Mouse (Mus musculus): ENCODE measurements at regions not wholly inside any gene's neighbourhood (a gene's known extent, or its start where the extent isn't known, plus 50 kb on each side); places are given as distances from the start of the nearest gene placed in this dataset.
"Not testable (repeated sequence)": the region's sequence is repeated elsewhere in the genome, so short reads cannot be mapped to it uniquely, and the experiment has no call there.

DNA sequence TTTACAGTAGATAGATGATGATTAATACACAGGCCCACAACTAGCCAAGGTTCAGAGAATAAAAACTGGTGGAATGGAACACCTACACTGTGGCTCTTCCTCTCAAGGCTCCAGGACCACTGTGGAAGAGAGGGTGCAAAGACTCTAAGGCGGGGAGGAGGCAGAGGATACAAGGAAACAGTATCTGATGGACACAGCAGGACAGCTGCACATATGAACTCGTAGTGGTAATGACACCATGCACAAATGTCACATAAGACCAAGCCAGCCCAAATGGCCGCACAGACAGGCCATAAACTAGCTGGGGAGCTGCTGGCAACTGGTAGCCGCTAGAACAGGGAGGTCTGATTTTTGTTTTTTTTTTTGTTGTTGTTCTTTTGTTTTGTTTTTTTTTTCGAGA is 197.0 kb upstream of the Serp2 start:
- no peak for DNase-seq (ENCODE audit: low spot score)

DNA sequence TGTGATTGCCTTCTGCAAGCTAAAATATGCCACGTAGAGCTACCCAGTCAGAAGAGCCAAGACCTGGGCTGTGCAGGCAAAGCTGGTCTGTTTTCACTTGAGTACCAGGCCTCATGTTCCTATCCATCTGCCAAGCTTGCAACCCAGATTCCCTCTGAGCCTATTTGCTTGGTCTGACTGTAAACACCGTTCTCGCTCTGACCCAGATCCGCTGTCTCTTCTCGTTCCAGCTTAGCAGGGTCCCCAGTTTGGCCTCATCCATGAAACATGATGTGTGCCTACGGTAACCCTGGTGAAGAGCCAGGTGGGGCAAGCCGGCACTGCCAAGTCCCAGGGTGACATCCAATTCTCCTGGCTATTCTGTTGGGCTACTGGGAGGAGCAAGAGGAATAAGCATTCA is 192.5 kb upstream of the Serp2 start:
- no peak for DNase-seq (ENCODE audit: low spot score)

DNA sequence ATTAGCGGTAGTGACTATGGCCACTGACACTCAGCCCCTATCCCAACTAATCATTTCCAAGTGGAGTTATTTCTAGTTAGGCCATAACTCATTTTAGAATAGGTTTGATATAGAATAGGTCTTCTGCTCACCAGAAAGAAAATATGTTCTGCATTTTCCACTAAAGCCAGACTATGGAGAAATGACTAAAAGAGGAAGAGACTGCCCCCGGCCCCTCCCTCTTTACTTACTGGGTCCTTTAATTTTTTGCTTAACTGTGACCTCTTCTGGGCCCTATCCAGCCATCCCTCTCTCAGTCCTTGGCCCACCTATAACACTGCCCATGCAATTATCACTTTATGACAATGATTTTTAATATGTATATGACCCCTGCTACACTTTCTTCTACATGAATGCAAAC is 192.0 kb upstream of the Serp2 start:
- DNase-seq (ENCODE audit: low spot score): no peak

- peak; percentile 28 for DNase-seq (ENCODE audit: low spot score)
Observed at GRCm38 (mm10) chr14:76747814-76748213, 191.1 kb upstream of the Serp2 start.

- DNase-seq (ENCODE audit: low spot score): no peak
Observed at GRCm38 (mm10) chr14:76746282-76746681, 189.6 kb upstream of the Serp2 start.

- no peak for DNase-seq (ENCODE audit: low spot score)
Observed at GRCm38 (mm10) chr14:76744674-76745433, 188.2 kb upstream of the Serp2 start.

DNA sequence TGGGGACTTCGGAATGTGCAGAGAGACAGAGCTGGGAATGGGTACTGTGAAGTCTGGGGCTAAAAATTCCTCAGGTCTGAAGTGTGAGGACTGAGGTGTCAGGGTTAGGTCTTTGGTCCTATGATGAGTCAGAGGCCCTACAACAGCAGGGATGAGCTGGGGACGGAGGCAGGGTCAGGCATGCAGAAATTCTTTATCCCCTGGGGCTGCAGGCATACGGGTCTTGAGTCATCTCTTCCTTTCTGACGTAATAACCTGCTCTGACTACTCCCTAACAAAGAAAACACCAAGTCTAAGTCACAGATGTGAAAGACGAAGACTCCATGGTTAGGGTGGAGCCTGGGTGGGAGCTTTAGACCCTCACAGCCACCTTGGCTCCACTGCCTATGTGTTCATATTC is 185.6 kb upstream of the Serp2 start:
- no peak for DNase-seq (ENCODE audit: low spot score)

DNA sequence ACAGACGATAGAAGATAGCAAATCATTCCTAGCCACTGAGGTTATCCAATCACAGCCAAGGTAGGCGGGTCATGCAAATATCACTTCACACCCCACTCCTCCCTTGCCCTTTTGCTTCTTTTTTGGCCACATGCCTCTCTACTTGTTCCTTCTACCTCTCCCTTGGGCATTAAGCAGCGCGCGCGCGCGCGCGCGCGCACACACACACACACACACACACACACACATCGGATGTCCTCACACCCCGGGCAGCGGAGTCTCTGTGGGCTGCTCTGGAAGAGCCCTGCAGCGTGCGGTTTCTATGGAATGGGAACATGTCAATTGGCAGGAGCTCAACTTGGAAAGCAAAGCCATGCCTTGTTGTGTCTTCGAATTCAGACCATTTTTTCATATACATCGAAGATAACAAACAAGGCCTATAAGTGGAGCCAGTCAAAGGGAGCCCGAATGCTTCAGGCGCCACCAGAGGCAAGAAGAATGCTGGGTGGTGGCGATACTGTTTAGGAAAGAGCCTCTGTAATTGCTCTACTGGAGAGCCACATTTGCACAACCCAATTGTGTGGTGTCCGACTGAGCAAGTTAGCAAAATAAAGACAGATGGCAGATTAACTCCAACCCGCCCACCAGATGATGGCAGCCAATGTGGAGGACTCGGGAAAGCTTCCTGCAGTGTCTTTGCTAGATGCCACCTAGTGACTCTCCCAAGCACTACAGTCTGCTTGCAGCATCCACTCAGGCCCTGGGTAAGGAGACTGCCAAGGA is 183.3 kb upstream of the Serp2 start:
- DNase-seq (ENCODE audit: low spot score): peak; percentile 38

GRCm38 (mm10) chr14:76735997-76736396 is 179.3 kb upstream of the Serp2 start:
- no peak for DNase-seq (ENCODE audit: low spot score)

DNA sequence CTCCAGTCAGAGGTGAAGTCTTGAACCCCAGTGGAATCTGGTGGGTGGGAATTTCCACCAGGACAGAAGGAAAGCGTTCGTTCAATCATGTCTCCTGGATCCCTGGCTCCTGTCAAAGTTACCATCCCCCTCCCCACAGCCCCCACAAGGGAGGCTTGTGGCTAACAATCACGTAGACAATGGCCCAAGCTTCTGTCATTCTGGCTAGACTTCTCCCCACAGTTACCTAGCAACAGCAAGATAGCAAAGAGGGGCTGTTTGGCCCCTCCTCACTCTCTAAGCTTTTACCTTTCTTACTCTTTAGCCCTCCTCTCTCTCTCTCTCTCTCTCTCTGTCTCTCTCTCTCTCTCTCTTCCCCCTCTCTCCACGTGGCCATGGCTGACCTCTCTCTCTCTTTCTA is 178.4 kb upstream of the Serp2 start:
- DNase-seq (ENCODE audit: low spot score): no peak

DNA sequence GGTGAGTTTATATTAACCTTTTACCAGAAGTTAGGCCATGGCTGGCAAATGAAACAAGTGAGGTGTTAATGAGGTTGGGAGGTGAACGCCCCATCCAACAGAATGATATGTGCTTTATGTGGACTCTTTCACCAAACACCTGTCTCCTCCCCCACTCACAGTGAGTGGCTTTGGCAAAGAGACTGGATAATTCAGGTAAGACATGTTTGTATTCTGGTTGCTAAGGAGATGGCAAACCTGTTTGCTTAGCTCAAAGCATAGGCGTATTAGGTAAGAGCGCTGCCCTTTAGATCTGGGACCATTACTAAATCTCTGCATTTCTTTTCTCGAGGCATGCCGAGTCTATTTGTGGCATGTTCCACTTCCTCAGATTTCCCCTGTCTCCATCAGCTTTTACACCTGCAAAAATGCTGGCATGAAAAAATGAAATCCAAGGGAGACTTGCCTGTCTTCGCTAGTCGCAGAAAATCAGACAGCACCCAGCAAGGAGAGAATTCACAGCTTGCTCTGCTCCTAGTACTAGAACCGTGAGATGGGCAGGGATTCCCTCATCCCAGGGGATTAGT is 176.7 kb upstream of the Serp2 start:
- no peak for DNase-seq (ENCODE audit: low spot score)

DNA sequence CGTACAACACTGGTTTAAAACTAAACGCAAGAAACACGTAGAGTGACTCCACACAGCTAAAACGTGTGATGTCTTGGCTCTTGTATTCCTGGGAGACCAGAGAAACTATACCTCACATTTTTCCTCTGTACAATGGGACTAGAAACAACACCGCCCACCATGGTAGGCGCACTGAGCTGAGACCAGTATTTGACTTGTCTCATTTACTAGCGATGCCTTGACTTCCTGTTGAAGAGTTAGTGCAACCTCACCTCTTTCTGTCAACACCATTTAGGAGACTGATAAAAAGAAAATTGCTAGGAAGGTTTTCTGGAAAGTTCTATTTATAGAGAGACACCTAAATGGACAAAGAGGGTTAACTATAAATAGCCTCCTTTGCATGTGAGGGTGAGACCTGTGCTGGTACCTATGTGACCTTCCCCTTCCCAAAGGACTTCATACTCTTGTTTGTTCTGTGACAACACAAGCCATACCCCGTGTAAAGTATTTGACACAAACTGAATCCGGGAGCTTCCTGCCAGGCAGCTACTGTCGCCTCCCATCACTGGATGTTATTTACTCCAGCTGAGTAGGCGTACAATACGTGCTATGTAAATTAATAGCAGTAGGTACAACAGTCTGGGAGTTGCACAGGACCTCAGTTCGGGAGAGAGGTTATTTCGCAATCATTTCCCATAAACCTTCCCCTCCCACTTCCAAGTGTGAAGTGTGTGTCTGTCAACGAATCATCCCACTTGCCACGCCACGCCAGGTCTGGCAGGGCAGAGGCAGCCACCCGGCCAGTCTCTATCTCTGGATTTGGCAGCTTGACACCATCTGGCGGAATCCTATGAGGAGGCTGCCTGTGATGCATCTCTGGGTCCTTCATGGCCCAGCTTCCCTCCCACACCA is 174.7 kb upstream of the Serp2 start:
- DNase-seq (ENCODE audit: low spot score): no peak

- DNase-seq (ENCODE audit: low spot score): no peak
Observed at GRCm38 (mm10) chr14:76725844-76726243, 169.2 kb upstream of the Serp2 start.

- DNase-seq (ENCODE audit: low spot score): not testable (repeated sequence)
Observed at GRCm38 (mm10) chr14:76725231-76725630, 168.5 kb upstream of the Serp2 start.

DNA sequence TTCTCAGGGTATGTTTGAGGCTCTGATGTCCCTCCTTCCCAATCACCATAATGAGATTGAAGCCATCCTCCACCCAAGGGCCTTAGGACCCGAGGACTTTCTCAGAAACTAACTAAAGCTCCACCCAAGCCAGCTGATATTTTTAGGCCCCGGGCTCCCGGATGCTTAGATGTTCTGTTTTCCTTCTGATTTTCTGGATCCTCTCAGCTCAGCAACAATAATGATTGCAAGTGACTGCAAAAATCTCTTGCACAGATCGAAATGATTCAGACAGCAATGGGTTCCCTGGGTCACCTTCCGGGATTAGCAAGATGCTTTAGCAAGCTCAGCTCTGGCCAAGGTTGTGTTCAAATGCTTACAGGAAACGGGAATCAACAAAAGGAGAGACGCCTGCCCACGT is 168.1 kb upstream of the Serp2 start:
- DNase-seq (ENCODE audit: low spot score): no peak

DNA sequence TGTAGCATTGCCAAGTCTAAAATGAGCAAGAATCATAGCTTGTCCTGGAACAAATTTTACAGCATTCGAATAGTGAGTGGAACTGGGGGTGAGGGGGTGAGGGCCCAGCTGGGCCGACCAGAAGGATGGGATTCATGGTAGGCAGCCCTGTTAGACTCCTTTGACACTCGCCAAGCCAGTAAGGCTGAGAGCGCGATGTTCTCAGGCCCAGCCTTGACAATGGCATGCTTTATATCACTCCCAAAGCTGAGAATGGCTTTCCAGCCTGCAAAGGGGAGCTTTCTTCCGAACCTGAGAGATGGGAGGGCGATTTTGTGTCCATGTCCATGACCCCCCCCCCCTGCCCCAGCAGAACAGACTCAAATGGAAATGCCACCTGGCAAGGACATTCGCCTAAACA is 167.7 kb upstream of the Serp2 start:
- DNase-seq (ENCODE audit: low spot score): no peak

GRCm38 (mm10) chr14:76723551-76723950 is 166.9 kb upstream of the Serp2 start:
- no peak for DNase-seq (ENCODE audit: low spot score)

- no peak for DNase-seq (ENCODE audit: low spot score)
Observed at GRCm38 (mm10) chr14:76722297-76722696, 165.6 kb upstream of the Serp2 start.

DNA sequence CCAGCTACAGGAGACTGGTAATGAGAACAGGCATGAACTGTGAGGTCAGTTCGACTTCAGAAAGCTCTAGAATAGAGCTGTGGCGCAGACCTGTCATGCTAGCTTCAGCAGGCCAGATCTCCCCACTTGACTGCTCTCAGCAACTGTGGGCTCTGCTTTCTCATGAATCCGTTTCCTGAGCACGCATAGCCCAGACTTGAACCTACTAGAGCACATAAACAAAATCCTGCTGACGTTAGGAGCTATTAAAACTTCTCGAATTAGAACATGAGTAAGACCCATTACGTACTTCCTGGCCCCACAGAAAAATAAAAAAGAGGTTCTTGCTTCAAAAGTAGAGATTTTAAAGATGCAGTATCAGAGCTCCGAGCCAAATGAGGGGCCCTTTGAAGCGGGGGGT is 165.1 kb upstream of the Serp2 start:
- DNase-seq (ENCODE audit: low spot score): no peak

DNA sequence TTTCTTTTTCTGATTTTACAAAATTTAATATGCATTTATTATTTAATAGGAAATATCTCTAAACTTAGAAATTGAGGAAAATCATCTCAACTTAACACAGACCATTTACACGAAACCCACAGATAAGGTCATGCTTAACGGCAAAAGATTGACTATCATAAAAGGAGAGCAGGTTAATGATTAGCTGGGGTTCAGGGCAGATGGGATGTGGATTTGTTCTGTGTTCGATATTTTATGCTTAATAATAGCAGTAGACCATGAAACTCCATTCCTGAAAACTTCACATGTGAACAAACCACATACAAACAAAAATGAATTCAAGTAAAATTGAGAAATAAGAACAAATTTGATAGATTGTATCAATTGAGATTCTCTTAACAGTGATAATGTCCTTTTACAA is 160.4 kb upstream of the Serp2 start:
- no peak for DNase-seq (ENCODE audit: low spot score)

- peak; percentile 81 for DNase-seq (ENCODE audit: low spot score)
Observed at GRCm38 (mm10) chr14:76714727-76715126, 158.0 kb upstream of the Serp2 start.

DNA sequence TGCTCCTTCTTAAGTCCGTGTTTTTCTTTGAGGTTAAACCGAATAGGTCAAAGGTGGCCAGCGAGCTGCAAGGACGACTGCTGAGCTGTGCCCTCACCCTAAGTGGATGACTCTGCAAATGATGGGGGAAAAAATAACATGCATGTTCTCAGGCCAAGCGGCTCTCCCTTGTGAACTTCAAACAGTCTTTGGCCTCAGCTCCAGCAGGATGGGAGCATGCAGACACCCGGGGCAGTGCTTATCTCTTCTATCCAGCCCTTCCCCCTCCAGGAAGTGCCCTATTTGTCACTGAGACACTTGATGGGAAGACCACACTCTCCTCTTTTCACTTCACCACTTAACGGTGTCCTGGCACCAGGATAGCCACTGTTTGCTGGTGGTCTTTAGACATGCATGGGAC is 157.3 kb upstream of the Serp2 start:
- DNase-seq (ENCODE audit: low spot score): no peak
